Mouse (Mus musculus) bone marrow macrophage, adult 2 months (primary cell): ENCODE results near the gene Capn10. TPM values are rescaled to one million over a fixed set of nuclear protein-coding genes. Genes with fewer than 3 reads are reported as not detected.

Experiments used
- H3K27ac ChIP-seq: 2 replicates; pipeline ENCODE4 v1.5.1; 2012; ENCODE audit warnings: low read depth, low read length; ENCODE audit not compliant: insufficient read depth
- H3K4me1 ChIP-seq: 2 replicates; pipeline ENCODE4 v1.6.1; 2012; ENCODE audit warnings: low read length; ENCODE audit not compliant: control insufficient read depth, insufficient read depth
- H3K4me3 ChIP-seq: 2 replicates; pipeline ENCODE4 v1.5.1; 2012; ENCODE audit warnings: mild to moderate bottlenecking, low read length, moderate library complexity; ENCODE audit not compliant: insufficient read depth
- CTCF ChIP-seq: IDR thresholded peaks from 2 replicates; pipeline ENCODE4 v1.5.1; 2012; ENCODE audit warnings: low read depth, mild to moderate bottlenecking, low read length, moderate library complexity
- POLR2A ChIP-seq: IDR thresholded peaks from 2 replicates; pipeline ENCODE4 v1.6.1; 2012; ENCODE audit warnings: mild to moderate bottlenecking, low read depth, low read length, borderline replicate concordance
- polyA plus RNA-seq: library from polyadenylated mRNA; stranded (reverse); fragments of >200 nt; gene quantifications from 2 replicates; pipeline ENCODE4 v1.2.4, GENCODE M21; 2012; ENCODE audit not compliant: missing spikeins, insufficient read depth, insufficient read length

Capn10 gene
- 6.8 and 11.9 TPM in 2 replicates for polyA plus RNA-seq

DNA sequence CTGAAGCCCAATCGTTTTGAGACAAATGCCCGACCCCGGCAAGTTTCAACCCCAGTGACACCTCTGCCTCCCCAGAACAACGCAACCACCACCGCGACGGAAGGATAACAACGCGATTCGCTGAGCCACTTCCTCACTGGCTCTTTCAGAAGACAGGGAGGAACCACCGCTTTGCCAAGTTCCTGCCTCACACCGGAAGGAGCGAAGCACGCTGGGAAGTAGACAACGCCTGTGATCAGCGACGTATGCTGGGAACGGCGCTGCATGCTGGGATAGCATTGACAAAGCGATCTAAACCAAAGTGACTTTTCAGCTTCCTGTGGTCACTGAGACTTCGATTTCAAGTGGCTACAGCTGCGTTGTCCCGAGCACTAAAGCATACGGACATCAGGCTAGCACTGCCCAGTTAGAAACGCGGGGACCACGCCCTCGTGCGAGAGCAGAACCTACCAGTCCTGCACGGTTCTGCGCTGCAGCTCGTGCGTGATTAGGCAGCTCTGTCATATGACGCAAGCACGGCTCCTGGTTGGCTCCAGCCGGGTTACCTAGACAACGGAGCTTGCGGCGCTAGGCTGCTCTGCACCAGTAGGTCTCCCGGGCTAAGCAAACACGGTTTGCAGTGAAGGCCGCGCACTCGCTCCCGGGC, at the start of gene Capn10:
Gene Capn10, plus strand, starts transcription at position 195 of the 646 bp plus-strand sequence.
- peak within 1 kb of the TSS; percentile 93 for H3K27ac ChIP-seq
- TF ChIP-seq POLR2A = peak; percentile 77; the same call in 1 of the 2 replicates
- TF ChIP-seq CTCF = no peak
- peaks cover 15% of the 10 kb centered on the region for H3K4me1 ChIP-seq
- peak within 1 kb of the TSS; percentile 69 for H3K4me3 ChIP-seq

DNA sequence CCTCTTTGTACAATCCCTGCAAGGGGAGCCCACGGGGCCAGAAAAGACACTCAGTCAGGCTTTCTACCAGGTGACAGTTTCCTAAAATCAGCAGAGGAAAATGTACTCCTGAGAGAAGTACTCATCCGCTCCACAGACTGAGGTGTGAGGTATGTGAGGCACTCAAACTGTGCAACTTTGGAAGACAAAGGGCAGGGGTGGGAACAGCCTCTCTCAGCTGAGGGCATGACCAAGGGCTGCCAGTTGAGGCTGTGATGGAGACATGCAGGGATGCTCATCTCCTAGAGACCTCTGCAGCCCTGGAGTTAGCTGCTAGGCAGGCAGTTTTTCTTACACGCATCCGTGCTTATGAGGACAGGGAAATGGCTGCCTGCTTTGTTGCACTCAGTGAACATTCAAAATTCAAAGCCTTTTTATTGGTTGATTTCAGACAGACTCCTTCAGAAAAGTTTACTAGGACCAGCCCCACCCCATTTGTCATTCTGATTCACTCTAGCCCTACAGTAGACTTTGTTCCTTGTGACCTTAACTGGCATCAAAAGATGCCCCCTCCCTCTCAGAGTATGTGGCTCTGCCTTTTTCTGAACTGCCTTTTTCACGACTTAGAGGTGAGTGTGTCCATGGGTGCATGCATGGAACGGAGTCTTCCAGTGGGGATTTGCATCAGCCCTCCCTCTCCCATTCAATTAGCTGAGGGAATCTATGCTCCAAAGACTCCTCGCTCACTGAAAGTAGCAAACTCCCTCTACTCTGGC, 45.1 kb upstream of the Capn10 start:
- no peak for TF ChIP-seq CTCF
- no peak for TF ChIP-seq POLR2A
- Histone ChIP-seq H3K4me1 (no peaks in the 10 kb centered on the region), H3K27ac (no peak overlapping the region), H3K4me3 (no peak overlapping the region)

DNA sequence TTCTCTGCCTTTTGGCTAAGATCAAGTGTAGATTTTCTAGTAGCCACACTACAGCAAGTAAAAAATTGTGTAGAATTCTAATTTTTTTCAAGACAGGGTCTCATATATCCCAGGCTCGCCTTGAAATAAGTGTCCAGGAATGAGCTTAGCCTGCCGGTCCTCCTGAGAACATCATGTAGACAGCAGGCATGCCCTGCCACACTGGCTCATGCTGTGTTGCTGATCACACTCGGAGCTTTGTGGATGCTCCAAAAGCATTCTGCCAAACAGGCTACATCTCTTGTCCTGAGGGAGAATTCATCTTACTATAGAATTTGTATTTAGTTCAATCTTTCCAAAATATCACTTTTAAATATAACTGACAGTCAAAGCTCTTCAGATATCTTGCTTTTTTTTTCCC, 41.4 kb upstream of the Capn10 start:
- H3K4me3 ChIP-seq = no peak overlapping the region
- TF ChIP-seq CTCF (no peak), POLR2A (no peak)
- H3K4me1 ChIP-seq = no peaks in the 10 kb centered on the region
- no peak overlapping the region for H3K27ac ChIP-seq

DNA sequence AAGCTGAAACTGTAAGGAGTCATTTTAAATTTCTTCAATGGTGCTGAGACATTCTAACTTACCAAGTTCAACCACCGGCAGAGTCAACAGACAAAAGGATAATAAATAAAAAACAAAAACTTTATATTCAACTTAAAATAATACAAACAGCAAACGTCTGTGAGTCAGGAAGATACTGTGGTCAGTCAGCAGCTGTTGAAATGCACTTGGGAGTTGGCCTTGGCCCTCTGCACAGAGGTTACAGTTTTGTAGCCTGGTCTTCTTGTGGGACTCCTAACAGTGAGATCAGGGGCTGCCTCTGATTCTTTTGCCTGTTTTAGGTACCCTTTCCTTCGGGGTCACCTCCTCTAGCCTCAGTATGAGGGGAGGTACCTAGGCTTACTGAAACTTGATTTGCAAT, 40.3 kb upstream of the Capn10 start:
- H3K27ac ChIP-seq = no peak overlapping the region
- TF ChIP-seq POLR2A (no peak), CTCF (no peak)
- H3K4me1 ChIP-seq = no peaks in the 10 kb centered on the region
- H3K4me3 ChIP-seq = no peak overlapping the region

DNA sequence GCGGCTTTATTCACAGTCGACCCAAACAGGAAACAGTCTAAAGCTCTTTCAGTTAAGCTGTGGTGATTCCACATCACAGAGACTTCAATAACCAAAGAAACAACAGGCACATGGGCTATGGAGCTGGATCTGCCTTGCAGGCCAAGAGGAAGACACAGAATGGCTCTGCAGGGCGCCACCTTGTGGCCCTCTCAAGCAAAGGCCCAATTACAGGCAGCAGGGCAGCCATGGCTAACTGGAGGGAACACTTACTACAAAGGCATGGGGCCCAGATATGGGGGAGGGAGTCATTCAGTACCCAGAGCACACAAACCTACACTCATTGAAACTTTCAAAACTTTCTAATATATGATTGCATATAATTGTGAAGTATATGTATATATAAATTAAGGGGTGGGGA, 39.1 kb upstream of the Capn10 start:
- TF ChIP-seq POLR2A (no peak), CTCF (peak; percentile 85)
- no peak overlapping the region for H3K4me3 ChIP-seq
- no peaks in the 10 kb centered on the region for H3K4me1 ChIP-seq
- H3K27ac ChIP-seq = no peak overlapping the region

DNA sequence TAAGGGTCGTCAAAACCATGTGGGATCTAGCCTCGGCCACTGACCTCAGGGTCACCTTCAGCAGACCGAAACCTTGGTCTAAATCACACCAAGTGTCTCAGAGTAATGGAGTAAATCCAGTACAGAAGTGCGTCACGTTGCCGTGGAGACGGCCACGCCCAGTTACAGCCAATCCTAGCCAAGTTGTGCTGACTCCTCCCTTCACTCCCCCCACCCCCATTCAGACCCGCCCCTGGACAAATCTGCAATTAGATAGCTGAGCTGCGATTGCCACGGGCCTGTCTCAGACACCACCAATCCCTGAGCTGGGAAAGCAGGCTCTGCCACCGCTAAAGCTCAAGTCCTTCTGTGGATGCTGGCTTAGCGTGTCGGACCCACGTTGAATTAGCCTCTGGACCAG, 31.4 kb upstream of the Capn10 start, which contains the start of gene Ankmy1:
Gene Ankmy1, minus strand, starts transcription at position 121 of the 400 bp plus-strand sequence.
- peaks cover 13% of the 10 kb centered on the region for H3K4me1 ChIP-seq
- TF ChIP-seq CTCF (no peak), POLR2A (no peak)
- H3K4me3 ChIP-seq = no peak within 1 kb of the TSS
- H3K27ac ChIP-seq = no peak within 1 kb of the TSS

DNA sequence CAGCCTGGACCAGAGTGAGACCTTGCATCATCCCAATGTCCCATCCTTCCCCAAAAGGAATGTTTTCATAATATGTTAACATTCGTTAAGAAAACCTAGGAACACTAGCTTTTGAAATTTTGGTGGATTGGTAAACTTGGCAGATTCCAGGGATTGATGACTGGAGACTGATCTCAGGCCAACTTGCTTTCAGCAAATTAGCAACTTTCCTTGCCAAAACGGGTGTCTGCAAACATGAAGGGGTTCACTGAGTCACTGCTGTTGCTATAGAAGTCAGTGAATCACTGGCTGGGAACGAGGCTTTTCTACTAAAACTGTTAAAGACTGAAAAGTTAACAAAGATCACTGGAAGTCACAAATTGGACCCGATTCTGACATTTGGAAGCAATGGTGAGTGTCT, 30.5 kb upstream of the Capn10 start:
- TF ChIP-seq CTCF = no peak
- TF ChIP-seq POLR2A = no peak
- H3K27ac ChIP-seq = no peak overlapping the region
- H3K4me3 ChIP-seq = no peak overlapping the region
- peaks cover 17% of the 10 kb centered on the region for H3K4me1 ChIP-seq

DNA sequence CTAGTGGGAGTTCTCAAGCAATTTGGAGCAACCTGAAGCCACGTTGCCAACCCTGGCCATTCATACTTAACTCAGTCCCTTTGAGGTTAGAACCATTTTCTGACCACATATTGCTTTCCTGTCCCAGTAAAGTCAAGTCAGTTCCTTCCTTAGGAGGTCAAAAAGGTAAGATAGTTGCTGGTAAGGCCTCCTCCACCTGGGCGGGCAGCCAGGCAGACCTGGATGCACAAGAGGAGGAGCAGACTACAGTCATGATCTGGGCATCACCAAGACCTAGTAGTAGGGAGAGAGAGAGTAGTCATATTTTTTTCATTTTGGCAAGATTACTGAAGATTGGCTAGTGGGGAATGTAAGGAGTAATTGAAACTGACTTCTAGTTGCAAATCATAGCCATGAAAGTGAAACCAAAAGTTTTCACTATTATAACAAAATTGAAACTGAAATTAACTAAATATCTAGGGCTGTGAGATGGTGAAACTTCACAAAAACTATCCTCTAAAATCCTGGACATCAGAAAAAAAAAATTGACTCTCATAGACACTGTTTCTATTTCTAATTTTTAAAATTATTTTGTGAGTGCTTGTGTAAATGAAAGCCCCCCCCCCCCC, 28.4 kb upstream of the Capn10 start:
- no peak for TF ChIP-seq CTCF
- no peak for TF ChIP-seq POLR2A
- no peak overlapping the region for H3K27ac ChIP-seq
- H3K4me1 ChIP-seq = peaks cover 26% of the 10 kb centered on the region
- no peak overlapping the region for H3K4me3 ChIP-seq

DNA sequence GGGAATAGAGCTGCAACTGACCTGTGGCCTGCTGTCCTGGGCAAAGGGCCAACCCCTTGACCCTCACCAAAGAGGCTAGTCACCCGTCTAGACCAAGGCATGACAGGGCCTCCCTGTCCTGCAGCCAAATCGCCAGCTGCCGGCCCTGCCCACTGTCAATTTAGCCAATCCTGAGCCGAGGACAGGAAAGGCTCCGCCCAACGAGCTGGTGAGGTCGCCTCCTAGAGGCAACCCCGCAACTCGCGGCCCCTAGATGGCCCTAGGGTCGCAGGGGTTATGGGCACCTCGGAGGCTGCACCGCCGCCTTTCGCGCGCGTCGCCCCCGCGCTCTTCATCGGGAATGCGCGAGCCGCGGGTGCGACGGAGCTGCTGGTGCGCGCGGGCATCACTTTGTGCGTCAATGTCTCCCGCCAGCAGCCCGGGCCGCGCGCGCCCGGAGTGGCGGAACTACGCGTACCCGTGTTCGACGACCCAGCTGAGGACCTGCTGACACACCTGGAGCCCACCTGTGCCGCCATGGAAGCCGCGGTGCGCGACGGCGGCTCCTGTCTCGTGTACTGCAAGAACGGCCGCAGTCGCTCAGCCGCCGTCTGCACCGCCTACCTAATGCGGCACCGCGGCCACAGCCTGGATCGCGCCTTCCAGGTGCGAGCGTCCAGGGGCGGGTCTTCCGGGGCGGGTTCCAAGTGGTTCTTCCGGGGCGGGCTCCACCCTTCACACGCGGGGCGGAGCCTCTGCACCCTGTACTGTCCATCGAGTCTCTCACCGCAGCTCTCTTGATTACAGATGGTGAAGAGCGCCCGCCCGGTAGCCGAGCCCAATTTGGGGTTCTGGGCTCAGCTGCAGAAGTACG, 27.2 kb upstream of the Capn10 start, which contains the start of gene Dusp28:
Gene Dusp28, plus strand, starts transcription at position 203 of the 853 bp plus-strand sequence.
- Histone ChIP-seq H3K27ac (peak within 1 kb of the TSS; percentile 23), H3K4me3 (peak within 1 kb of the TSS; percentile 71), H3K4me1 (peaks cover 26% of the 10 kb centered on the region)
- TF ChIP-seq CTCF = peak; percentile 19; the same call in 1 of the 2 replicates
- no peak for TF ChIP-seq POLR2A
